Comparison of ENCODE assay signal across 14 mouse cellular contexts in genomic region chr9:10368971-10369370, GRCm38 (mm10).
"Had no signal": no experiment of that assay in that cellular context is flagged by ENCODE, and none has a peak within 500 bp of the region (broad histone marks: within the 10 kb centered on the region; RNA-seq: fewer than 3 reads in every experiment).

No protein-coding gene starts in this region.

- H3K4me1 ChIP-seq: midbrain, embryonic 13.5 days; midbrain, embryonic 15.5 days; stomach, embryonic 15.5 days had no signal

- H3K9me3 ChIP-seq: midbrain, embryonic 13.5 days; midbrain, embryonic 15.5 days; stomach, embryonic 15.5 days had no signal

- H3K4me2 ChIP-seq: lung, embryonic 14.5 days; midbrain, embryonic 11.5 days; midbrain, embryonic 13.5 days; midbrain, embryonic 15.5 days; stomach, embryonic 15.5 days had no signal

- H3K27ac ChIP-seq: liver, embryonic 14.5 days; midbrain, embryonic 13.5 days; midbrain, embryonic 15.5 days; stomach, embryonic 15.5 days; stomach, postnatal 0 days had no signal

- H3K36me3 ChIP-seq: midbrain, embryonic 13.5 days; midbrain, embryonic 15.5 days; stomach, embryonic 15.5 days had no signal

- ATAC-seq: midbrain, embryonic 13.5 days; midbrain, embryonic 15.5 days had no signal

- H3K4me3 ChIP-seq: midbrain, embryonic 13.5 days; midbrain, embryonic 15.5 days; stomach, embryonic 15.5 days had no signal

- H3K27me3 ChIP-seq: midbrain, embryonic 13.5 days; midbrain, embryonic 15.5 days; stomach, embryonic 15.5 days had no signal

- H3K9ac ChIP-seq: liver, embryonic 14.5 days; lung, embryonic 14.5 days; midbrain, embryonic 13.5 days; midbrain, embryonic 15.5 days; stomach, embryonic 15.5 days had no signal

- DNase-seq: lung, adult 18-20 months; lung, embryonic 14.5 days; lung, postnatal 10 days; lung, postnatal 4 days; right cerebral cortex, postnatal 14 days; thymus, adult 2 months; thymus, postnatal 25 days; thymus, postnatal 4 days had no signal
